Mouse (Mus musculus) ES-Bruce4 (cell line): Measurements from ENCODE around the gene Slc8a1.

Experiments used
- CTCF ChIP-seq: IDR thresholded peaks from one replicate; pipeline ENCODE4 v1.8.1; 2011; ENCODE audit warnings: low read depth, low read length
- POLR2A ChIP-seq: IDR thresholded peaks from one replicate; pipeline ENCODE4 v1.8.1; 2011; ENCODE audit warnings: low read length; ENCODE audit not compliant: insufficient read depth

DNA sequence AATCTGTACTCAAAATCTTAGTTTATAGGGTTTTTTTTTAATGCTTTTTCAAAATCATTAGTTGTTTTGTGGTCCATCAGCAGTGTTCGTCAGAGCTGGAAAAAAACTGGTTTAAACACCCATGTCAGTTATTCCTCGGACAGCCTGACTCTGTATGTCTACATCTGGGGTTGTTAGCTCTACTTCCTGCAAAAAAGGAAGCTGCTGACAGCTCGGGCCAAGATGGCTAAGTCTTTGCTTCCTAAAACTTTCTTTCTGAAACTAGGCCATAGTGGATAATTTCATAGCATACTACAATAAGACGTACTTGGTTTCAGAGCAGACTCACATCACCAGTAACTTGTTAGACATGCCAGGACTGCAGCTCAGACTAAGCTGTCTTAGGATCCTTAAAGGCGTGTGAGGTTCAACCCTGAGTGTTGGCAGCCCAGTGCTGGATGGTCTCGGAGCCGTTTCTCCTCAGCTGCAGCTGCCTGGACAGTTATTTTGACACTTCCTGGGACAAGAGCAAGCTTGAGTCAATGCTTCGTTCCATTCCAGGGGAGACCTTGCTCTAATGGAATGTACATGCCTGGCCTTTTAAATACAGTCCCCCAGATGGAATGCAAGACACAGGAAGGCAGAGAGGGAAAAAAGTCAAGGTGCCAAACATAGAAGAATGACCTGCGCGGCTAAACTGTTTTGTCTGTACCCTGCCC, 158.3 kb downstream of the Slc8a1 start:
- TF ChIP-seq CTCF = no peak
- no peak for TF ChIP-seq POLR2A
